Mouse (Mus musculus) cerebellum, postnatal 14 days (tissue): ENCODE results near the gene Lfng.

Source experiments
- DNase-seq, 2 experiments: peaks; one replicate each; pipeline ENCODE4 v3.0.0; 2021; ENCODE audit warnings: mixed read lengths in 2 of 2

Gene Lfng

DNA sequence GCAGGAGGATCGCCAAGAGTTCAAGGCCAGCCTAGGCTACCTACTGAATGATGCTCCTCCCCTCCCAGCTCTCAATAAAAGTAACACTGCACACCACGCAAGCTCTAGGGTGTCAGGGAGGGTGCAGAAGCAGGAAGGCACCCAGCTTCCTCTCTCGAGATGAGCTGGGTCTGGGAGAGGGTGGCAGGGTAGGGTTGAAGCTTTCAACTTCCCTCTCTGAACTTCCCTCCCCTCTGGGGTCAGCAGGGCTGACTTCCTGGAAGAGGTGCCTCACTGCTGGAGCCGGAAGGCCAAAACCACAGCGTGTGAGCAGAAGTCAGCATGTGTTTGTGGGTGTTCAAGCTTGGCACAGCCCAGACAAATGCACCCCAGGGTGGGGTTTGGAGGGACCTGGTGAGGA lies 10.6 kb downstream of the Lfng start:
- DNase-seq: no peak

DNA sequence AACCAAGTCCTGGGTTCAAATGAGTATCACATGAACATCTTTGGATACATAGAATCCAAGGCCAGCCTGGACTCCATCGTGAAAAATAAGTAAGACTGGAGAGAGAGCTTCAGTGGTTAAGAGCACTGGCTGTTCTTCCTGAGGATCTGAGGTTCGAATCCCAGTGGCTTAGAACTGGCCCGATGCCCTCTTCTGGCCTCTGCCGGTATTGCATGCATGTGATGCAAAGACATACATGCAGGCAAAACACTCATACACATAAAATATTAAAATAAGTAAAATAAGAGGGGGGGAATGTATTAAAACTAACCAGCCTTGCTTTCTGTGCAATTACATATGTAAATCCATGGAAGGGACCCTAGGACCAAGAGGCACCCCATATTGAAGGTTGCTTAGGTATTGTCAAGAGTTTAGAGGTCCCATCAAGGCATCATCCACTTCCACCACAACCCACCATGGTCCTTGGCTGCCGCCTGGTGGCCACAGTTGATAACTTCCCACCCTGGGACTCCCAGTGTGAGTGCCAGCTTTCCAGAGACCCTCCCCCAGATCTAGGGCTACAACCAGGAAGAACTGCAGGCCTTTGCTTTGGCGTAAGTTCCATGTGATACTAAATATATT lies 12.1 kb downstream of the Lfng start:
- DNase-seq: peak; percentile 77 to 87

DNA sequence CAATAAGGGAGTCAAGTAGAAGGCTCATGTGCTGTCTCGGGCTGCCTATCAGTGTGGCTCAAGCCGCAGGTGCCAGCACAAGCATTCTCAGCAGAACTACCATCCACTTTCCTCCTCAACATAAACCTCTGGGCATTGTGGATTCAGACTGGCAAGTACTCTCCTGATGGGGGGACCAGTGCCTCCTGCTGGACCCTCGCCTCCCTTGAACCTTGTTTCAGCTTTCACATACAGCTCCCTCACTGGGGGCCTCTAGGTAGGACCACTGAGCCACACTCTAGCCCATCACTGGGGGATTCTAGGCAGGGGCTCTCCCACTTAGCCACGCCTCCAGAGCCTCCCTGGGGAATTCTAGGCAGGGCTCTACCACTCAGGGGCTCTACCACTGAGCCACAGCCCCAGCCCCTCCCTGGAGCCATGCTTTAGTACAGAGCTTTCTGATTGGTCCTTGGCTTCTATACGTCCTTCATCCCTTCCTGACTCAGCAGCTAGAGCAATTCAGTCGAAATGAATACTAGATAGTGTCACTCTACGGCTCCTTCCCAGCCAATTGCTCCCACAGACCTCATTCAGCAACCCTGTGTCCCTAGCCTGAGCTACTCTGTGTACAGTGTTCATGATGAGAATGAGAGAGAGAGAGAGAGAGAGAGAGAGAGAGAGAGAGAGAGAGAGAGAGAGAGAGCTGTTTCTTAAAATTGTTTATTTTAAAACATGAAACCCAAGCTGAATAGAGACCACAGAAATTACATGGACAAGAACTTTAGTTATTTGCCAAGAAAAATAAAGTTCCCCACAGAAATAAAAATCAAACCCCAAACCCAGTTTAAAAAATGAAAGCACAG lies 13.0 kb downstream of the Lfng start:
- no peak for DNase-seq

DNA sequence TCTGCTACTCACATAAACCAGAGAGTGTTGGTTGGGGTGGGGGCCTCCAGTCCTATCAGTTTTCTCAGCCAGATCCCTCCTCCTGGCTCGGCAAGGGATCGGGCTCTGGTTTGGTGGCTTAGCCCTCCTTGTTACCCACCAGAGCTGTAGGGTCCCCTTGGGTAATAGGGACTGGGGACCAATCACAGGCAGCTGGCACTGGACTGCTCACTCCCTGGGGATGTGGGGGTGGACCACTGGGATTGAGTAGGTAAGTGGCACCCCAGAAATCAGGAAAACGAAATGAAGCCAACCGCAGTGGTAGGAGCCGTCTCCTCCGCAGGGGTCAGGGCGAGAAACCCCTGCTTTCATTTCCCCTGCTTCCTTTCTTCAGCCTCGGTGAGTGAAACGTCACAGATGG lies 14.0 kb downstream of the Lfng start:
- no peak for DNase-seq

DNA sequence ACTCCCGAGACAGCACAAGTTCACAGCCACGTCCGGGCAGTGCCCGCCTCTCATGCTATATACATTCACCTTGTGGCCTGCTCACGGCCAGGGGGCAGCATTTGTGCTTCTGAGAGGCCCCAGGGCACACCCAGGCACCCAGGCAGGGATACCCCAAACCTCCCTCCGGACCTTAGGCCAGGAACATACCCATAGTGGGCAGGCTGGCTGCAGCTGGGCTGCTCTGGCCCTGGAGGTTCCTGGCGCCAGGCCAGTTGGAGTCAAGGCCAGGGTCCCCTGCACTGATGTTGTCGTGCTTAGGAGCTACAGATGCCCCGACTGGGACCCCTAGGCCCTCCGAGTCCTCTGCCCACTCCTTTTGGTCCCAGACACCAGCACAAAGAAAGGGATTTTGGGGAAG lies 14.4 kb downstream of the Lfng start:
- no peak for DNase-seq

DNA sequence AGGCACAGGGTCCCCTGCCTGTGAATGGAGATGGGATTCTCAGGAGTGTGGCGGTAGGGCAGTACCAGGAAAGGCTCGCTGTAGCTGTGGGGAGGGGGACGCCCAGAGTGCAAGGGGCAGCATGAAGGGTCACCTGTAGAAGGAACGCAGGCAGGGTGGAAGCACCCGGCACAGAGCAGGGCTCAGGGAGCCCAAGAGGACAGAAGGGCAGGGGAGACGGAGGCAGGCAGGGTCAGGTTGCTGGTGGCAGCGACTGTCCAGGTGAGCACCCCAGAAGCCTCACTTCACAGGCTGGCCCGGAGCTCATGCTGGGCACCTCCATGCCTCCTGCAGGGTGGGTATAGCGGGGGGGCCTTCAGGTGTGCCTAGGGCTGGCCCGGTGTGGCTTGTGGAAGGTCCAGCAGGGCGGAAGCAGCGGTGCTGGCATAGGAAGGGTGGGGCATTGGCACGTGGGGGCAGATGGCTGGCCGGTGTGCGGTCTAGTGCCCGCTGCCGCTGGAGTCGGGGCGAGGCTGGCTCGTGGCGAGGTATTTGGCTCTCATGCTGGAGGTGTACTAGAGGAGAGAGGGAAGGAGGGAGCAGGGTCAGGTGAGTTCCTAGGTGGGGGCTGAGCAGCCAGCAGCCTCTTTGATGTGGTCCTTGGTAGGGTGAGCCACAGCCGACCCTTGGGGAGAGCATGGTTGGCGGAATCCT lies 16.0 kb downstream of the Lfng start:
- DNase-seq: no peak

DNA sequence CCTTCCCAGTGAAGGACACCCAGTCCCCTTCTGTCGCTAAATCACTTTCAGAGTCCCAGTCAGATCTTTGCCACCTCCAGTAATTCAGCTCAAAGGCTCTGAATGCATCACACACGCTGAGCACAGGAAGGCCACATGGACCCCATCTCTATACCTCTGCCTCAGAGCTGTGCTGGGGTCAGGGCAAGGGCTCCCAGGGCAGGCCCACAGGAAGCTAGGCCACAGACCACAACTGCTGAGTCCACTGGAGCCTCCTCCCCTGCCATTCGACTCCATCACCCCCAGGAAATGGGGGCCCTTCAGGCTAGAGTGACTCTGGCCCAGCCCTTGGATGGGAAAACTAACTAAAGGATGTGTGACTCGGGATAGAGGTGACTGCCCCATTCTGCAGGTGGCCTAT lies 16.7 kb downstream of the Lfng start:
- DNase-seq: no peak

DNA sequence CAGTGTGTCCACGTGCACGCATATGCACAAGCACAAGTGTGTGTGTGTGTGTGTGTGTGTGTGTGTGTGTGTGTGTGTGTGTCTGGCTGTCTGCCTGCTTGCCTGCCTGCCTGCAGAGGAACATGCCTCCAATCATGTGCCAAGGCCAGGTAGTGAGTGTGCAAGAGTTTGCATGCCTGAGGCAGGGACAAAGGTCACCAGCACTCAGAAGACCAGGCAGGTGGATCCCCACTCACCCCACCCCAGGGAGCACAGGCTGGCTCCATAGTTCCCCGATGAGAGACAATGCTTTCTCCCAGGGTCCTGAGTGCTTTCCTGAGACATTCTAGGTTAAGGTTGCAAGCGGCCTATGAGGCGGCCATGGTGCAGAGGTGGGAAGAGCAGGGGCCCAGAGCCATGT lies 17.1 kb downstream of the Lfng start:
- no peak for DNase-seq

DNA sequence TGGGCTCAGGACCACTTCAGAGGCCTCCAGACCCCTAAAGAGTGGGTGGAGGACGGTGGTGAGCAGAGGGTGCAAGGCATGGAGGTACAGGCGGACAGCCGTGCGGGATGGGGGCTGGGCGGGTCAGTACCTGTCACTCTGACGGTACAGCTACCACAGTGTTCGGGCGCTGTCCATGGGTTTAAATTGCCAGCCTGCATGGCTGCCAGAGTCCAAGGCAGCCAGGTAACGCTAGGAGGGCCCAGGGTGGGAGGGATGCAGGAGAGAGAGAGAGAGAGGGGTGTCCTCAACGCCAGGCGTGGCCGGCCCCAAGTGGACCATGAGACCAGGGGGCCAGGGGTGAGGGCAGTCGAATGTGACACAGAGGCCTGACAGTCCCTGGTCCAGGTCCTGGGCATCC lies 17.8 kb downstream of the Lfng start:
- DNase-seq: no peak

DNA sequence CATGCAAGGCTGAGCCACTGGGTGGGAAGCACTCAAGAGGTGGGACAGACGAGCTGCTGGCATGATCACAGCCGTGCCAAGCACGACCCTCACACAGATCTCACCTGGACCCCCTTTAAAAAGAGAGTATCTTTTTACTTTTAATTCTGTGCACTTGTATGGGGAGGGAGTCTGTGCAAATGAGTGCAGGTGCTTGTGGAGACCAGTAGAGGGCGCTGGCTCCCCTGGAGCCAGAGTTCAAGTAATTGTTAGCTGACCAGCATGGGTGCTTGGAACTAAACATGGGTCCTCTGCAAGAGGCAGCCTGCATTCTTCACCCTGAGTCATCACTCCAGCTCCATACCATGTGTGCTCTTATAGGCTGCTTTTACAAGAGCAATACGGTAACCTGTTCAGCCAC lies 20.5 kb downstream of the Lfng start:
- DNase-seq: no peak

DNA sequence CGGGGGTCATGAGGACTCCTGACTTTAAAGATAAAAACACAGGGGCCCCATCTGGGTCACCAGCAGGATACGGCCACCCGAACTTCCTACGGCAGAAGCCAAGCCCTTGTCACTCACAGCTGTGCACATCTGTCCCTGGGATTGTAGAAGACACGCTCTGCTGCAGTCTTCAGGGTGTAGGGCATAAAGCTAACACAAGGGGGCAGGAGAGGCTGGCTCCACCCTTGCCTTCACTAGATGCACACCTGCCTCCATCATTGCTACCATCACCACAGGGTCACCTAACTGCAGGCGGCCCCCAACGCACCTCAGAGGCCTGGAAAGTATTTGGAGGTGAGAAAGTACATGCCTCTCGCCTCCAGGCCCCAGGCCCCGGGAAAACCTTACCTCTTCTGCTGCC lies 21.9 kb downstream of the Lfng start:
- DNase-seq: no peak

DNA sequence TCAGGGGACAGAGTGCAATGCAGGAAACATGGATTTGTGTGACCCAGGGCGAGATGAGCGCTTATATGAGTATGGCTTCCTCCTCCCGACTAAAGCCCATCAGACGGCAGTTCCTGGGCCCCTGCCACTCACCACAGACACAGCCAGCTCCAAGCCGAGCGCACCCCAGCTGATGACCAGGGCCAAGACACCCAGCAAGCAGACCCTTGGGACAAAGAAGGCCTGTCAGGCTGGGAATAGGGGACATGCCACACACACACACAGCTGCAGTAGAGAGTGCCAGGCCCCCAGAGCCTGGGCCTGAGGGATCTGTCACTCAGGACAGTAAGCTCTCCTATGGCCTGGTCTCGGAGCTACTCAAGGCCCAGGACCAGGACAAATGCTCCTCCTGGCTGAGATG lies 26.3 kb downstream of the Lfng start:
- no peak for DNase-seq

DNA sequence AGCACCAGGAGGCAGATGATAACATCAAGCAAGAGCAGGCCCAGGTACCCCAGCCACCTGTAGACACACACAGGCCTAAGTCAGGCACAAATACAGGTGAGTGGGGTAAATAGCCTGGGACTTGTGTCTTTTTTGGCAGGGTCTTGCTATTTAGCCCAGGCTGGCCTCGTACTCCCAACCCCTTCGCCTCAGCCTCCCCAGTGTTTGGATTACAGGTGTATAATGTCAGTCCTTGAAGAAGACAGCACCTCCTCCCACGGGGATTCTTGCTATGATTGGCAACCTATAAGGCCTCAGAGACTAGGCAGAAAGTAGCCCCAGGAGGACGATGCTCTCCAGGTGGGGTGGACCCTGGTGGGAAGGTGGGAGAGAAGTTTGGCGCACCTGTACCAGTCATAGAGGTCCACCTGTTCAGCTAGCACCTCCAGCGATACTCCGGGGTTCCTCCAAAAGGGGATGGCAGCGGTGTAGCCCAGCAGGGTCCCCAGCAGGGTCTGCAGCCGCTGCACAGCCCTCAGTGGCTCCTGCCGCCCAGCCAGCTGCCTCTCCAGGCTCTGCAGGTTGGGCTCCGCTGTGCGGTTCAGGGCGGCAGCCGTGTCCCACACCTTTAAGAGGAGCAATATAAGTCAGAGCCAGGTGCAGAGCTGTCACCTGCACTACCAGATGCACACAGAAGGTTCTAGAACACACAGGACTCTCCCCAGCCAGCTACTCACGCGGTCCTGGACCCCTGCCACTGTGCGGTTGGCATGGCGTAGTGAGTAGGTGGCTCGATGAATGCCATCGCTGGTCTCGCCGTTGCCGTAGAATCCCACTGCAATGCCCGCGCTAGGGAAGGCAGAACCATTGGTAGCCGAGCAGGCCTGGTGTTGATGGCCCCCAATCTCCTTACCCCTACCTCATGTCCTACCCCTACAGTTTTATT lies 27.9 kb downstream of the Lfng start:
- DNase-seq: no peak

DNA sequence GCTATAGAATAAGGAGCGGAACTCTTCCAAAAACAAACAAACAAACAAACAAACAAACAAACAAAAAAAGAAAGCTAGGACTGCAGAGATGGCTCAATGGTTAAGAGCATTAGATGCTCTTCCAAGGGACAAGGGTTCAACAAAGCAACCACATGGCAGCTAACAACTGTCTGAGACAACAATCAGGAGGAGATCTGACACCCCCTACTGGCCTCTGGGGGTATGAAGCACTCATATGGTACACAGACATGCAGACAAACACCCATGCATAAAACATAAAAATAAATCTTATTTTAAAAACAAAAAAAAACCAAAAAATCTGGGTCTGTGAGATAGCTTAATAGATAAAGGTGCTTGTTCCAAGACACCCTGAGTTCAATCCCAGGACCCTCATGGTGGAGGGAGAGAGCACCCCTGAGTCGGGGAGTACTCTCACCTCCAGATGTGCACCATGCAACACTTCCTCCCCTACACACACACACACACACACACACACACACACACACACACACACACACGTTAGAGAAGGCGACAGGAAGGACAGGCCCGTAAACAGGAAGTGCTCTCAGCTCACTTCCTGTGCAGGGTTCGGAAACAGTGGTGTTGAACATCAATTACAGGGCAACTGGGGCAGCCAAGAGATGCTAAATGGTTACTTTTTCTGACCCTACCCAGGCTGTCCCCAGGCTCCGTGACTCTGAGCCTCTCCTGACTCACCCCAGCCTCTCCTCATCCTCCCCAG lies 29.4 kb downstream of the Lfng start:
- no peak for DNase-seq

DNA sequence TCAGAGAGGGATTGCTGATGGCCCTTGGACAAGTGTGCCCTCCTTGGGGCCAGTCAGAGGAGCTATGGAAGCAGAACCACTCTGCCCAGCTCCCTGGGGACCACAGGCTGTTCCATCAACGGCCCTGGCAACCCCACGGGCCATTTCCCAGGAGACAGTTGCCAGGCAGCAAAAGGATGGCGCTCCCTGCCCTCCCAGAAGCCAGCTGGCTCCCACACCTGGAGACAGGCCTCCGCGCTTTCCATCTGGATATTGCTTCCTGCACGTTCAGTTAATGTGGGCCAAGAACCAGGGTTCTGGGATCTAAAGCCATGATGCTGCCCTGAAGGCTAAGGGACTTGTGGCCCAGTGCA lies 29.9 kb downstream of the Lfng start:
- DNase-seq: peak; percentile 47 to 59

DNA sequence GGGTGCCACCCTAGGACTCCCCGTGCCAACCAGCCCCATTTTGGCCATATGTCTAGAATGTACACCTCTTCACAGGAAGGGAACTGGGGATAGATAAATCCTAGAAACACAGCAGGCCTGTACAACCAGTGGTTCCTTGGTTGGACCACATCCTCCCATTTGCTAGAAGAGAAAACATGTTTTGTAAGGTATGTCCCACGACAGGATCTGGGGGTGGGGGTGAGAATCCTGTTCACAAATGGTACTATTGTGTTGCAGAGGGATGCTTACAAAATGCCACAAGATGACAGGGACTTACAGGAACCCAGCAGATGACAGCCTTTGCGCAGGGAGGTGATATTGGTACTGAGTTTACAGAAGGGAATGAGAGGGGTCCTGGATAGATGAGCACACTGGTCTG lies 30.9 kb downstream of the Lfng start:
- no peak for DNase-seq

DNA sequence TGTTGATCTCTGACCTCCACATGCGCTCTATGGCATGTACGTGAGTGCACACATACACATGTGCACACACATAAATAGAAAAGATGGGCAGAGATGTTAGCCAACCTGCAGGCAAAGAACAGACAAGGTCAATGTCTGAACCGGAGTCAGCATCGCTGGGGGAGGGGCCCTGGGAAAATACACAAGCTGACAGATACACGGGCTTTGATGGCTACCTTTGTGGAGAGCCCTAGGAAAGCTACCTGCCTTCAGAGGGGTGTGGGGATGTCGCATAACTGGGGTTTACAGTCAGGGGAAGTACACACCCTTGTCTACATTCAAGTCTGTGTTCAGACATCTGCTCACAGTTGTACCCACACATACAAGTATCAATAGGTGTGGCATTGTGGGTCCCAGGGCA lies 31.4 kb downstream of the Lfng start:
- DNase-seq: no peak

DNA sequence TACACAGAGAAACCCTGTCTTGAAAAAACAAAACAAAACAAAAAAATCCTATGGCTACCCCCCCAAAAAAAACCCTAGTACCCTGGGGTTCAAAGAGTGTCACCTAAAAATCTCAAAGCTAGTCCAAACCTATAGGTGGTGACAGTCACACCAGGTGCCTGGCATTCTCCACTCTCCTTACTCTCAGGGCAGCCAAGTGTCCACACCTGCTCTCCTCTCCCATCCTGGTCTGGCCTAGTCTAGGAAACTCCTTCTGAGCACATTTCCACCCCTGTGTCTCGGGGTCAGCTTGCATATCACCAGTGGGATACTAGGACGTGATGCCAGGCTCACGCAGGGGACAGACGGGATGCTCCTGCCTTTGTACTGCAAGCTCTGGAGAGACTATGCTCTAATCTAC lies 32.2 kb downstream of the Lfng start:
- no peak for DNase-seq

DNA sequence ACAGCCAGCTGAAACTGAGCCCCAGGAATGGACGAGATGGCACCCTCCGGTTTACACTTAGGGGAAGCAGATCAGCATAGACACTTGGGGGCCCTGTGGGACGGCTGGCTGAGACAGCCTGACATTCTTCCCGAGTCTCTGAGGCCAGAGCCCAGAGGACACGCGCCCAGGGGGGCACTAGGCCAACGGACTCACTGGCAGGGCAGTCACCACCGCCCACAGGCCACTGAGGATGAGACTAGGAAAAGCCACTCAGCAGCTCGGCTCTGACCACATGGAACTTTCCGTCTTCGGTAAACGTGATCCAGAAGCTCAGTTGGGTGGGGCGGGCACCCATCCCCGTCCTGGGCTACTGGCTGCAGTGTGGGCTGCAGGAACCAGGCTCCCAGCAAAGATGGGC lies 32.8 kb downstream of the Lfng start:
- no peak for DNase-seq

DNA sequence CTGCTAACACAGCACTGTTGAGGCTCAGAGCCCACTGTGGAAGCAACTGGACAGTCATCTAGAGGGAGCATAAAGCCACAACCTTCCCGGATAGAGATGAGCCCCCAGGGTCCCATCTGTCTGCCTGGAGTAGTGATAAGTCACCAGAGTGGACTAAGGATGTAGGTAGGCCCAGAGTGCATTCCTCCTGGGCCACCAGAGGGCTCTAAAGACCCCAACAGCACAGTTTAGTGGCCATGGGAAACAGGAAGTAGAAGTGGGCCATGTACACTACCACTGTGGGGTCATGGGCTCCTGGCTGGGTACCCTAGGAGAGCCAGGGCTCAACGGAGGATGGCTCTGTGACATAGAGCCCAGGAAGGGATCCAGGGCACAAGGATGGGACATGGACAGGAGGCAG lies 33.7 kb downstream of the Lfng start:
- no peak for DNase-seq

DNA sequence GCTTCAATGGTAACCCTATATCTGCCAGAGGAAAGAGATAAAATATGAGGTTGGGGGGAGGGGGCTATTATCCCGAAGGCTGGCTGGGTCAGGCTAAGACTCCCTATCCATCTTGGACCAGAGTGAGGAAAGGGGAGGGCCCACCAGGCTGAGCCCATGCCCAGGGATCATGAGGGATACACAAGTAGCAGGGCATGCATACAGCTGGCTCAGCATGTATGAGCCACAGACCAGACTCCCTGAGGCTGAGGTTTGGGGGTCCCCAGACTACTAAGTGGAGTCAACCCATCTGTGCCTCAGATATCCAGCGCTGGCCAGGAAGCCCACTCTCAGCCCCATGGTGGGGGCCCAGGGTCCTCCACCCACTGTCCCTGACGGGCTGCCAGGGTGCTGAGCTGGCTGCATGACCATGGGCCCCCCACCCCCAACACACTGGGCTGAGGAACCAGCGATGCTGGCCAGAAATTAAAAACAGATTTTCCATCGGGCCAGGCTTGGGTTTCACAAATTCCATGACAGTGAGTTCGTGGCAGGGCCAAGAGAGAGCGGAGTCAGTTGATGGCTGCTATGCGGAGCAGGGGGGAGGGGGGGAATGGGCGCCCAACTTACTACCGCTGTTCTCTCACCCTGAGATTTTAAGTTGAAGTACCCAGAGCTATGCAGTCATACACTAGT lies 34.3 kb downstream of the Lfng start:
- DNase-seq: no peak

DNA sequence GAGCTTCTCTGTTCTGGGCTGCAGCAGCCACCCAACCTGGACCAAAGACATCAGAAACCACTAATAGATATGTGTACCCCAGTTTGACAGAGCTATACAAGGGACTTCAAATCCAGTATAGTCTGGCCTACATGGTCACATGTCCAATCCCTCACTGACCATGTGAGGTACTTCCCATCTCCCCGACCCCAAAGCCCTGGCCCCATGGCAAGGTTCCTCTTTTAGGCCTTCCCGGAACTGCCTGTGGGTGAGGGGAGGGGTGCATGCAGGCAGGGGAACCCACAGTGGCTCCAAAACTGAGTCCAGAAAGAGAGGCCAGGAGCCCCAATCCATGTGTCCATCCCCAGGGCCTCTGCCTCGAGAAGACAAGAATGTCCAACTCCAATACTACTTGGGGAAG lies 35.0 kb downstream of the Lfng start:
- no peak for DNase-seq
